Mouse (Mus musculus): ENCODE data around the gene Stradb. TPM values are rescaled to one million over a fixed set of nuclear protein-coding genes. Genes with fewer than 3 reads are reported as not detected.

The Stradb gene
- total and polyA plus RNA-seq, 2 experiments, result 16.3 to 18.6 TPM

DNA sequence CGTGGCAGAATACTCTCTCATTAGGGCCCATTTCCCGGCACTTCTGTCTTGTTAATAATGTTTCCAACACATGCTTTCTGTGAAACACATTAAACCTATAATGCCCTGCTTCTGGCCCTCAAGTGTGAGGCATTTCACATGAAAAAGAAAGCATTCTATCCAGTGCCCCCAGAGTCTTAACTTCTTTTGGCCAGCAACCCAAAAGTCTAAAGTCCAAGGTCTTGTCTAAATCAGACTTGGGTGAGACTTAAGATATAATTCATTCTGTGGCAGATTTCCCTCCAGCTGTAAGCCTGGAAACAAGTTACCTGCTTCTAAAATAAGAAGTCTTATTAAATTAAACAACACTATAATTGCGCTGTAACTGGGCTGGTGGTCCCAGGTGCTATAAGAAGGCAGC lies 48.2 kb downstream of the Stradb start:
- no peaks in the 10 kb centered on the region for H3K79me2 ChIP-seq (ENCODE audit: control insufficient read depth, insufficient read depth, low read length)
- no peak overlapping the region for H3K9ac ChIP-seq (ENCODE audit: low read depth, low read length)
- no peak overlapping the region for H3K4me3 ChIP-seq (ENCODE audit: insufficient read depth, low read depth, low read length)
- no peaks in the 10 kb centered on the region for H3K36me3 ChIP-seq (ENCODE audit: control insufficient read depth, insufficient read depth, low read length)
- H3K4me1 ChIP-seq (ENCODE audit: control insufficient read depth, insufficient read depth, low read length), result no peaks in the 10 kb centered on the region
- H3K27me3 ChIP-seq (ENCODE audit: control insufficient read depth, insufficient read depth, low read length), result no peaks in the 10 kb centered on the region
- no peak for DNase-seq (ENCODE audit: extremely low read depth, low read depth, low spot score)
- H3K27ac ChIP-seq (replicated peaks; ENCODE audit: insufficient read depth, low read depth, low read length), result no peak overlapping the region
- TF ChIP-seq POLR2A (IDR thresholded peaks at IDR 0.05; ENCODE audit: extremely low read depth, insufficient read depth, low read length), result no peak
- 83% methylated on average over 3 of the region's 3 CpGs for WGBS

DNA sequence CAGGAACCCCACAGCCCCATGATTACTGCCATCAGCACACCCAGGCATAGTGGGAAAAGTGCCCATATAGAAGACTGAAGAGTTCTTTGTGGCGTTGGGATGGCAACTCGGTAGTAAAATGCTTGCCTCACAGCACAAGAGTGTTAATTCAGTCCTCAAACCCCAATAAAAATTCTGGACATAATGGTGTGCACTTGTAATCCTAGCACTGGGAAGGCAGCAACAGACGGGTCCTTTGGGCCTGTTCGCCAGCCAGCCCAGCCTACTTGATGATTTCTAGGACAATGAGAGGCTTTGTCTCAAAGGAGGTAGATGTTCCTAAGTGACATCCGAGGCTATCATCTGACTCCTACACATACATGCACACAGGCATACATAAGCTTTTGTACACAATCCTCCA lies 64.4 kb downstream of the Stradb start:
- no peak for DNase-seq (ENCODE audit: extremely low read depth, low read depth, low spot score)
- H3K4me3 ChIP-seq (ENCODE audit: insufficient read depth, low read depth, low read length), result no peak overlapping the region
- no peaks in the 10 kb centered on the region for H3K27me3 ChIP-seq (ENCODE audit: control insufficient read depth, insufficient read depth, low read length)
- TF ChIP-seq POLR2A (IDR thresholded peaks at IDR 0.05; ENCODE audit: extremely low read depth, insufficient read depth, low read length) (no peak), CTCF (IDR thresholded peaks at IDR 0.05; ENCODE audit: low read depth, low read length) (no peak)
- no peaks in the 10 kb centered on the region for H3K36me3 ChIP-seq (ENCODE audit: control insufficient read depth, insufficient read depth, low read length)
- H3K79me2 ChIP-seq (ENCODE audit: control insufficient read depth, insufficient read depth, low read length), result no peaks in the 10 kb centered on the region
- H3K4me1 ChIP-seq (ENCODE audit: control insufficient read depth, insufficient read depth, low read length), result no peaks in the 10 kb centered on the region
- no peak overlapping the region for H3K27ac ChIP-seq (replicated peaks; ENCODE audit: insufficient read depth, low read depth, low read length)
- H3K9ac ChIP-seq (ENCODE audit: low read depth, low read length), result no peak overlapping the region
- WGBS, result 92% methylated on average over 5 of the region's 5 CpGs

Other genes with a start within 250 kb of the Stradb start
- gene Casp8, start 178.1 kb upstream of the Stradb start, total RNA-seq (2014; rRNA removed), result 14.6 and 20.1 TPM in 2 replicates
- gene Casp8, start 178.1 kb upstream of the Stradb start, polyA plus RNA-seq (2012; rRNA removed), result 2.7 and 3.9 TPM in 2 replicates
- gene Trak2, start 92 bp upstream of the Stradb start, total RNA-seq (2014; rRNA removed), result 9.1 and 9.7 TPM in 2 replicates
- 5.5 and 8.6 TPM in 2 replicates for gene Trak2, start 92 bp upstream of the Stradb start, polyA plus RNA-seq (2012; rRNA removed)
- under 0.01 TPM in 1 of 2 replicates, not detected in the other for gene C2cd6, start 121.4 kb downstream of the Stradb start, total RNA-seq (2014; rRNA removed)
- not detected in 2 replicates for gene C2cd6, start 121.4 kb downstream of the Stradb start, polyA plus RNA-seq (2012; rRNA removed)
- 4.5 and 5.2 TPM in 2 replicates for gene Tmem237, start 146.9 kb downstream of the Stradb start, total RNA-seq (2014; rRNA removed)
- 1.1 and 1.8 TPM in 2 replicates for gene Tmem237, start 146.9 kb downstream of the Stradb start, polyA plus RNA-seq (2012; rRNA removed)
- gene Mpp4, start 189.9 kb downstream of the Stradb start, total RNA-seq (2014; rRNA removed), result 2.3 and 4.0 TPM in 2 replicates
- gene Mpp4, start 189.9 kb downstream of the Stradb start, polyA plus RNA-seq (2012; rRNA removed), result 5.5 and 7.6 TPM in 2 replicates